Mouse (Mus musculus): ENCODE measurements at regions not wholly inside any gene's neighbourhood (a gene's known extent, or its start where the extent isn't known, plus 50 kb on each side); places are given as distances from the start of the nearest gene placed in this dataset.

- no peak overlapping the region for H3K4me2 ChIP-seq (ENCODE audit: low read depth, low read length)
- DNase-seq (ENCODE audit: low spot score), result no peak
These were observed 87.6 kb downstream of the Il9r start for GRCm38 (mm10) chr11:32112521-32112920.

GRCm38 (mm10) chr11:32111841-32112240 lies 88.2 kb downstream of the Il9r start:
- Histone ChIP-seq H3K4me3 (ENCODE audit: low read length) (no peak overlapping the region), H3K9me3 (ENCODE audit: low read length) (no peaks in the 10 kb centered on the region), H3K9ac (replicated peaks; ENCODE audit: low read length) (no peak overlapping the region), H3K4me2 (ENCODE audit: low read depth, low read length) (no peak overlapping the region), H3K36me3 (ENCODE audit: insufficient read depth, low read length) (no peaks in the 10 kb centered on the region), H3K4me1 (ENCODE audit: insufficient read depth, low read length) (peaks cover 9% of the 10 kb centered on the region), H3K27me3 (ENCODE audit: insufficient read depth, low read length) (no peaks in the 10 kb centered on the region), H3K27ac (peak overlapping the region; percentile 41; the same call in 1 of the 2 replicates)
- 56% methylated on average over 3 of the region's 3 CpGs for WGBS
- no peak for ATAC-seq
- DNase-seq (ENCODE audit: low spot score), result no peak
- no peak for TF ChIP-seq CTCF (IDR thresholded peaks at IDR 0.05; ENCODE audit: low read depth)

More at GRCm38 (mm10) chr11:32112521-32112920, 87.6 kb downstream of the Il9r start:
- peak overlapping the region; percentile 15; the same call in 1 of the 2 replicates for H3K9ac ChIP-seq (replicated peaks; ENCODE audit: low read length)
- H3K4me1 ChIP-seq (ENCODE audit: insufficient read depth, low read length), result peaks cover 12% of the 10 kb centered on the region
- no peaks in the 10 kb centered on the region for H3K36me3 ChIP-seq (ENCODE audit: insufficient read depth, low read length)
- H3K9me3 ChIP-seq (ENCODE audit: low read length), result no peaks in the 10 kb centered on the region
- H3K27me3 ChIP-seq (ENCODE audit: insufficient read depth, low read length), result no peaks in the 10 kb centered on the region
- no peak overlapping the region for H3K4me3 ChIP-seq (ENCODE audit: low read length)
- TF ChIP-seq CTCF (IDR thresholded peaks at IDR 0.05; ENCODE audit: low read depth), result no peak
- 13% methylated on average over 5 of the region's 5 CpGs for whole genome bisulfite sequencing
- no peak for ATAC-seq
- H3K27ac ChIP-seq, result peak overlapping the region; percentile 78

- 95% methylated on average over 3 of the region's 3 CpGs for WGBS
- H3K4me1 ChIP-seq (ENCODE audit: insufficient read depth, low read length), result peaks cover 9% of the 10 kb centered on the region
These were observed 90.2 kb downstream of the Il9r start for GRCm38 (mm10) chr11:32109911-32110310.

More at GRCm38 (mm10) chr11:32109911-32110310, 90.2 kb downstream of the Il9r start:
- ATAC-seq, result no peak
- no peak overlapping the region for H3K4me2 ChIP-seq (ENCODE audit: low read depth, low read length)
- H3K9ac ChIP-seq (replicated peaks; ENCODE audit: low read length), result no peak overlapping the region
- TF ChIP-seq CTCF (IDR thresholded peaks at IDR 0.05; ENCODE audit: low read depth), result peak; percentile 41
- no peaks in the 10 kb centered on the region for H3K27me3 ChIP-seq (ENCODE audit: insufficient read depth, low read length)
- H3K36me3 ChIP-seq (ENCODE audit: insufficient read depth, low read length), result no peaks in the 10 kb centered on the region
- no peaks in the 10 kb centered on the region for H3K9me3 ChIP-seq (ENCODE audit: low read length)
- H3K27ac ChIP-seq, result no peak overlapping the region
- DNase-seq (ENCODE audit: low spot score), result no peak
- no peak overlapping the region for H3K4me3 ChIP-seq (ENCODE audit: low read length)
